Mouse (Mus musculus): Measurements from ENCODE around the gene Rab44. TPM values are rescaled to one million over a fixed set of nuclear protein-coding genes. Genes with fewer than 3 reads are reported as not detected.

The Rab44 gene
- polyA plus RNA-seq, 1 experiment, result 0.47 TPM

GRCm38 (mm10) chr17:29156396-29156795 lies 42.5 kb downstream of the Rab44 start:
- no peak overlapping the region for H3K27ac ChIP-seq (ENCODE audit: insufficient read depth, low read length)
- no peak overlapping the region for H3K4me3 ChIP-seq (replicated peaks; ENCODE audit: insufficient read depth, low read depth, low read length)
- H3K4me1 ChIP-seq (ENCODE audit: control insufficient read depth, insufficient read depth, low read length), result 0 out of 2 replicates have a peak, but pooled peaks cover 2% of the 10 kb centered on the region
- WGBS, result 60% methylated on average over 16 of the region's 16 CpGs
- DNase-seq, result no peak
- H3K27me3 ChIP-seq (ENCODE audit: control insufficient read depth, insufficient read depth, low read length), result no peaks in the 10 kb centered on the region
- no peak for TF ChIP-seq POLR2A (IDR thresholded peaks at IDR 0.05; ENCODE audit: borderline replicate concordance, insufficient read depth, low read length)
- no peak for TF ChIP-seq CTCF (IDR thresholded peaks at IDR 0.05; ENCODE audit: borderline replicate concordance, insufficient read depth, low read depth, low read length)

- Histone ChIP-seq H3K27ac (ENCODE audit: insufficient read depth, low read length) (no peak overlapping the region), H3K4me1 (ENCODE audit: control insufficient read depth, insufficient read depth, low read length) (0 out of 2 replicates have a peak, but pooled peaks cover 2% of the 10 kb centered on the region), H3K4me3 (replicated peaks; ENCODE audit: insufficient read depth, low read depth, low read length) (no peak overlapping the region), H3K27me3 (ENCODE audit: control insufficient read depth, insufficient read depth, low read length) (no peaks in the 10 kb centered on the region)
- 74% methylated on average over 8 of the region's 8 CpGs for WGBS
- TF ChIP-seq POLR2A (IDR thresholded peaks at IDR 0.05; ENCODE audit: borderline replicate concordance, insufficient read depth, low read length) (no peak), CTCF (IDR thresholded peaks at IDR 0.05; ENCODE audit: borderline replicate concordance, insufficient read depth, low read depth, low read length) (no peak)
- DNase-seq, result no peak
Observed at GRCm38 (mm10) chr17:29156866-29157265, 42.9 kb downstream of the Rab44 start.

- H3K4me1 ChIP-seq (ENCODE audit: control insufficient read depth, insufficient read depth, low read length), result 0 out of 2 replicates have a peak, but pooled peaks cover 2% of the 10 kb centered on the region
- no peaks in the 10 kb centered on the region for H3K27me3 ChIP-seq (ENCODE audit: control insufficient read depth, insufficient read depth, low read length)
- no peak overlapping the region for H3K27ac ChIP-seq (ENCODE audit: insufficient read depth, low read length)
- no peak overlapping the region for H3K4me3 ChIP-seq (replicated peaks; ENCODE audit: insufficient read depth, low read depth, low read length)
- no peak for DNase-seq
- no peak for TF ChIP-seq CTCF (IDR thresholded peaks at IDR 0.05; ENCODE audit: borderline replicate concordance, insufficient read depth, low read depth, low read length)
- no peak for TF ChIP-seq POLR2A (IDR thresholded peaks at IDR 0.05; ENCODE audit: borderline replicate concordance, insufficient read depth, low read length)
- WGBS, result 69% methylated on average over 15 of the region's 15 CpGs
Observed at GRCm38 (mm10) chr17:29158899-29159298, 45.0 kb downstream of the Rab44 start.

- no peak overlapping the region for H3K4me3 ChIP-seq (replicated peaks; ENCODE audit: insufficient read depth, low read depth, low read length)
- H3K4me1 ChIP-seq (ENCODE audit: control insufficient read depth, insufficient read depth, low read length), result 0 out of 2 replicates have a peak, but pooled peaks cover 2% of the 10 kb centered on the region
- TF ChIP-seq POLR2A (IDR thresholded peaks at IDR 0.05; ENCODE audit: borderline replicate concordance, insufficient read depth, low read length) (no peak), CTCF (IDR thresholded peaks at IDR 0.05; ENCODE audit: borderline replicate concordance, insufficient read depth, low read depth, low read length) (no peak)
- DNase-seq, result no peak
- no peak overlapping the region for H3K27ac ChIP-seq (ENCODE audit: insufficient read depth, low read length)
- 90% methylated on average over 5 of the region's 5 CpGs for WGBS
- no peaks in the 10 kb centered on the region for H3K27me3 ChIP-seq (ENCODE audit: control insufficient read depth, insufficient read depth, low read length)
Observed at GRCm38 (mm10) chr17:29159320-29159719, 45.4 kb downstream of the Rab44 start.

- 0 out of 2 replicates have a peak, but pooled peaks cover 2% of the 10 kb centered on the region for H3K4me1 ChIP-seq (ENCODE audit: control insufficient read depth, insufficient read depth, low read length)
- no peak for DNase-seq
- no peak overlapping the region for H3K4me3 ChIP-seq (replicated peaks; ENCODE audit: insufficient read depth, low read depth, low read length)
- 87% methylated on average over 16 of the region's 16 CpGs for WGBS
- H3K27ac ChIP-seq (ENCODE audit: insufficient read depth, low read length), result no peak overlapping the region
- H3K27me3 ChIP-seq (ENCODE audit: control insufficient read depth, insufficient read depth, low read length), result no peaks in the 10 kb centered on the region
- TF ChIP-seq CTCF (IDR thresholded peaks at IDR 0.05; ENCODE audit: borderline replicate concordance, insufficient read depth, low read depth, low read length), result no peak
- no peak for TF ChIP-seq POLR2A (IDR thresholded peaks at IDR 0.05; ENCODE audit: borderline replicate concordance, insufficient read depth, low read length)
Observed at GRCm38 (mm10) chr17:29159743-29160455, 46.0 kb downstream of the Rab44 start.

- no peak for TF ChIP-seq POLR2A (IDR thresholded peaks at IDR 0.05; ENCODE audit: borderline replicate concordance, insufficient read depth, low read length)
- TF ChIP-seq CTCF (IDR thresholded peaks at IDR 0.05; ENCODE audit: borderline replicate concordance, insufficient read depth, low read depth, low read length), result no peak
Observed at GRCm38 (mm10) chr17:29162334-29162733, 48.4 kb downstream of the Rab44 start.

GRCm38 (mm10) chr17:29164469-29165111 lies 50.6 kb downstream of the Rab44 start:
- no peak overlapping the region for H3K27ac ChIP-seq (ENCODE audit: insufficient read depth, low read length)
- no peaks in the 10 kb centered on the region for H3K4me1 ChIP-seq (ENCODE audit: control insufficient read depth, insufficient read depth, low read length)
- no peaks in the 10 kb centered on the region for H3K27me3 ChIP-seq (ENCODE audit: control insufficient read depth, insufficient read depth, low read length)
- no peak for DNase-seq
- no peak for TF ChIP-seq CTCF (IDR thresholded peaks at IDR 0.05; ENCODE audit: borderline replicate concordance, insufficient read depth, low read depth, low read length)
- no peak for TF ChIP-seq POLR2A (IDR thresholded peaks at IDR 0.05; ENCODE audit: borderline replicate concordance, insufficient read depth, low read length)
- H3K4me3 ChIP-seq (replicated peaks; ENCODE audit: insufficient read depth, low read depth, low read length), result no peak overlapping the region
- WGBS, result 30% methylated on average over 17 of the region's 17 CpGs

More at GRCm38 (mm10) chr17:29162334-29162733, 48.4 kb downstream of the Rab44 start:
- no peaks in the 10 kb centered on the region for H3K27me3 ChIP-seq (ENCODE audit: control insufficient read depth, insufficient read depth, low read length)
- DNase-seq, result no peak
- WGBS, result 90% methylated on average over 13 of the region's 13 CpGs
- H3K4me3 ChIP-seq (replicated peaks; ENCODE audit: insufficient read depth, low read depth, low read length), result no peak overlapping the region
- H3K4me1 ChIP-seq (ENCODE audit: control insufficient read depth, insufficient read depth, low read length), result 0 out of 2 replicates have a peak, but pooled peaks cover 2% of the 10 kb centered on the region
- H3K27ac ChIP-seq (ENCODE audit: insufficient read depth, low read length), result no peak overlapping the region

Measured in cerebellum, adult 2 months (tissue).